Mouse (Mus musculus) G1E-ER4 (cell line): ENCODE measurements around the gene Ptprs. TPM values are rescaled to one million over a fixed set of nuclear protein-coding genes. Genes with fewer than 3 reads are reported as not detected.

Source experiments
- GATA1 ChIP-seq: IDR thresholded peaks from one replicate; pipeline ENCODE4 v1.8.0; 2012; ENCODE audit warnings: low read length, inconsistent platforms
- polyA plus RNA-seq: library from polyadenylated mRNA; stranded (reverse); fragments of >175 nt; gene quantifications from 2 replicates; pipeline ENCODE4 v1.2.3, GENCODE M21; 2012

The Ptprs gene
- polyA plus RNA-seq, 1 experiment = 48.5 TPM

GRCm38 (mm10) chr17:56461771-56462743 lies 14.2 kb downstream of the Ptprs start:
- no peak for TF ChIP-seq GATA1

- no peak for TF ChIP-seq GATA1
Observed at GRCm38 (mm10) chr17:56460876-56461275, 15.4 kb downstream of the Ptprs start.

GRCm38 (mm10) chr17:56457442-56457841 lies 18.8 kb downstream of the Ptprs start:
- no peak for TF ChIP-seq GATA1

- TF ChIP-seq GATA1 = no peak
Observed at GRCm38 (mm10) chr17:56456353-56456752, 19.9 kb downstream of the Ptprs start.

GRCm38 (mm10) chr17:56453689-56454088 lies 22.6 kb downstream of the Ptprs start:
- no peak for TF ChIP-seq GATA1

GRCm38 (mm10) chr17:56453251-56453650 lies 23.0 kb downstream of the Ptprs start:
- TF ChIP-seq GATA1 = no peak

- TF ChIP-seq GATA1 = no peak
Observed at GRCm38 (mm10) chr17:56447716-56448115, 28.6 kb downstream of the Ptprs start.

- no peak for TF ChIP-seq GATA1
Observed at GRCm38 (mm10) chr17:56445397-56445796, 30.9 kb downstream of the Ptprs start.

- no peak for TF ChIP-seq GATA1
Observed at GRCm38 (mm10) chr17:56444771-56445170, 31.5 kb downstream of the Ptprs start.

GRCm38 (mm10) chr17:56443341-56443795 lies 32.9 kb downstream of the Ptprs start:
- no peak for TF ChIP-seq GATA1

GRCm38 (mm10) chr17:56442316-56442715 lies 34.0 kb downstream of the Ptprs start:
- TF ChIP-seq GATA1 = no peak

GRCm38 (mm10) chr17:56439731-56440460 lies 36.4 kb downstream of the Ptprs start:
- TF ChIP-seq GATA1 = no peak

- TF ChIP-seq GATA1 = no peak
Observed at GRCm38 (mm10) chr17:56431582-56431981, 44.7 kb downstream of the Ptprs start.

- no peak for TF ChIP-seq GATA1
Observed at GRCm38 (mm10) chr17:56427857-56428256, 48.4 kb downstream of the Ptprs start.

- TF ChIP-seq GATA1 = no peak
Observed at GRCm38 (mm10) chr17:56425941-56426340, 50.3 kb downstream of the Ptprs start.

GRCm38 (mm10) chr17:56425584-56425914 lies 50.7 kb downstream of the Ptprs start:
- no peak for TF ChIP-seq GATA1
